Mouse (Mus musculus) thymus, adult 2 months (tissue): Measurements from ENCODE around the gene Tshz2.

Experiments used
- CTCF ChIP-seq: fragments of 200-500 bp; IDR thresholded peaks from 2 replicates; pipeline ENCODE4 v1.5.1; 2012; ENCODE audit warnings: mild to moderate bottlenecking, control low read depth, low read length, moderate library complexity, borderline replicate concordance; ENCODE audit not compliant: control insufficient read depth, poor library complexity, insufficient read depth; ENCODE audit errors: extremely low read depth
- POLR2A ChIP-seq: fragments of 200-500 bp; IDR thresholded peaks from 2 replicates; pipeline ENCODE4 v1.6.1; 2012; ENCODE audit warnings: mild to moderate bottlenecking, low read length, control low read depth, moderate library complexity; ENCODE audit not compliant: control insufficient read depth, poor library complexity, insufficient read depth; ENCODE audit errors: extremely low read depth

GRCm38 (mm10) chr2:169615998-169616397 lies 16.8 kb upstream of the Tshz2 start:
- TF ChIP-seq POLR2A (no peak), CTCF (no peak)
